Mouse (Mus musculus) lung, embryonic 16.5 days (tissue): Measurements from ENCODE around the gene Pafah1b2. TPM values are rescaled to one million over a fixed set of nuclear protein-coding genes. Genes with fewer than 3 reads are reported as not detected.

Experiments used
- microRNA-seq: library from miRNA; unstranded; fragments of <30 nt; microRNA quantifications from one replicate; pipeline ENCODE4, GENCODE M21; 2016
- polyA plus RNA-seq: library from polyadenylated mRNA; unstranded; fragments of >200 nt; fragmentation: Nextera tagmentation; extraction: Ambion mirVana; gene quantifications from 2 replicates; pipeline ENCODE4 v1.2.1, GENCODE M21; 2015

Gene Pafah1b2
- polyA plus RNA-seq, 1 experiment from 2014 or later = 157 TPM

Small RNA genes within 50 kb of the gene (microRNA-seq; reads per million reads assigned to microRNA genes)
- gene Mir7087 = not detected

Other genes with a start within 250 kb of the Pafah1b2 start
- 24.8 and 26.2 TPM in 2 replicates for gene Cep164, start 184.0 kb downstream of the Pafah1b2 start, polyA plus RNA-seq
- gene Bace1, start 174.1 kb downstream of the Pafah1b2 start, polyA plus RNA-seq = 23.7 and 23.8 TPM in 2 replicates
- gene Pcsk7, start 106.2 kb downstream of the Pafah1b2 start, polyA plus RNA-seq = 23.0 and 26.6 TPM in 2 replicates
- gene Rnf214, start 105.8 kb downstream of the Pafah1b2 start, polyA plus RNA-seq = 50.4 and 51.3 TPM in 2 replicates
- 138 and 141 TPM in 2 replicates for gene Tagln, start 76.6 kb downstream of the Pafah1b2 start, polyA plus RNA-seq
- gene Sidt2, start 57.4 kb downstream of the Pafah1b2 start, polyA plus RNA-seq = 33.6 and 35.9 TPM in 2 replicates
- 5.2 and 5.8 TPM in 2 replicates for gene Sik3, start 130 bp upstream of the Pafah1b2 start, polyA plus RNA-seq
- 14.2 and 96.7 TPM in 2 replicates for gene Apoa1, start 215.9 kb upstream of the Pafah1b2 start, polyA plus RNA-seq
- not detected in 2 replicates for gene Apoc3, start 222.9 kb upstream of the Pafah1b2 start, polyA plus RNA-seq
- 0.14 TPM in 1 of 2 replicates, not detected in the other for gene Apoa4, start 228.0 kb upstream of the Pafah1b2 start, polyA plus RNA-seq